ENCODE assay signal across 7 mouse cellular contexts in the genomic region with DNA sequence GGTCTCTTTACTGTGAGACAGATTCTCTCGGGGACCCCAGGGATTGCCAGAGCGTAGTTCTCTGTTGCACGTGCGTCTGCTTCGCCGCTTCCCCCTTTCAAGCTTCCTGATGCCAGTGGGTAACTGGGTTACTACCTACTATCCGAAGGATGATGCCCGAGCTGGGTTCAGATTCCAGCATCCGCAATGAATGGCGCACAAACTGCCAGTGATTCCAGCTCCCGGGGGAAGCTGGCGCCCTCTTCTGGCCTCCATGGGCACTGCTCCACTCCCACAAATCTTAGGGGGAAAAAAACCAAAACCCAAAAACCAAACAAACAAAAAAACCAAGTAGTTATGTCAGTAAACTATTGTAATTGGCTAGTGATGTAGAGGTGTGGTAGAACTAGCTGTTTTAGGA. TPM values are rescaled to one million over a fixed set of nuclear protein-coding genes. Genes with fewer than 3 reads are reported as not detected.
DNase-seq lines count a peak whose midpoint lies in the region; ATAC-seq and TF ChIP-seq lines count a peak whose summit lies in the region.

No protein-coding gene starts in this region.

- no peaks in the 10 kb centered on the region for H3K36me3 ChIP-seq in kidney, adult 2 months (ENCODE audit: control insufficient read depth, insufficient read depth, low read length)

- H3K4me3 ChIP-seq in kidney, adult 2 months (ENCODE audit: insufficient read depth, low read depth, low read length), result no peak overlapping the region

- DNase-seq in kidney, adult 2 months, result no peak
- DNase-seq in kidney, adult 9 months, result no peak
- DNase-seq in thymus, postnatal 14 days, result peak; percentile 6
- DNase-seq in thymus, postnatal 10 days (ENCODE audit: low spot score in 2 of 2), result no peak
- DNase-seq in embryo, embryonic 10.5 days (ENCODE audit: low spot score), result peak; percentile 53
- DNase-seq in c-Kit-positive CD71-positive TER-119-positive erythroid progenitor cells, embryonic 14.5 days (ENCODE audit: low spot score), result no peak

- no peaks in the 10 kb centered on the region for H3K4me1 ChIP-seq in kidney, adult 2 months (ENCODE audit: control insufficient read depth, insufficient read depth, low read length)

- ATAC-seq in megakaryocyte, adult 5-6 weeks (ENCODE audit: poor library complexity, severe bottlenecking), result no peak

- peak; percentile 56 for TF ChIP-seq CTCF in kidney, adult 2 months (conservative IDR thresholded peaks at IDR 0.05; ENCODE audit: insufficient read depth, insufficient read length, low read depth, low read length)

- no peak overlapping the region for H3K27ac ChIP-seq in kidney, adult 2 months (ENCODE audit: insufficient read depth, low read depth, low read length)

- WGBS in kidney, adult 2 months, result 36% methylated on average over 12 of the region's 12 CpGs

- H3K27me3 ChIP-seq in kidney, adult 2 months (replicated peaks; ENCODE audit: control insufficient read depth, insufficient read depth, low read length), result no peaks in the 10 kb centered on the region

- no peak for TF ChIP-seq POLR2A in kidney, adult 2 months (IDR thresholded peaks at IDR 0.05; ENCODE audit: low read depth, low read length)

RNA-seq across cellular contexts. Expression of a gene that starts 53.2 kb away (rescaled TPM):
- polyA plus RNA-seq in kidney, adult 2 months (2012; rRNA removed), result not detected in 2 replicates
- total RNA-seq in megakaryocyte, adult 5-6 weeks (2015), result not detected in 2 replicates
- total RNA-seq in megakaryocyte, adult 5-6 weeks (2017), result not detected in 2 replicates

Comparison
In these comparisons a context has a peak if more than half of its experiments do, and no peak if none do; other contexts are left out.
1. DNase-seq: peak in thymus, postnatal 14 days (single experiment) and embryo, embryonic 10.5 days (single experiment); none in kidney, adult 2 months (single experiment), kidney, adult 9 months (single experiment), thymus, postnatal 10 days (0 of 2) and c-Kit-positive CD71-positive TER-119-positive erythroid progenitor cells, embryonic 14.5 days (single experiment).